Mouse (Mus musculus) bone marrow, adult 2 months (tissue): Measurements from ENCODE around the gene Gcn1l1.

Experiments used
- CTCF ChIP-seq: fragments of 200-500 bp; IDR thresholded peaks from 2 replicates; pipeline ENCODE4 v1.5.1; 2011; ENCODE audit warnings: low read length, control low read depth; ENCODE audit not compliant: control insufficient read depth, insufficient read depth
- POLR2A ChIP-seq: fragments of 200-500 bp; IDR thresholded peaks from 2 replicates; pipeline ENCODE4 v1.6.1; 2011; ENCODE audit warnings: low read depth, mild to moderate bottlenecking, control low read depth, low read length, borderline replicate concordance; ENCODE audit not compliant: control insufficient read depth

DNA sequence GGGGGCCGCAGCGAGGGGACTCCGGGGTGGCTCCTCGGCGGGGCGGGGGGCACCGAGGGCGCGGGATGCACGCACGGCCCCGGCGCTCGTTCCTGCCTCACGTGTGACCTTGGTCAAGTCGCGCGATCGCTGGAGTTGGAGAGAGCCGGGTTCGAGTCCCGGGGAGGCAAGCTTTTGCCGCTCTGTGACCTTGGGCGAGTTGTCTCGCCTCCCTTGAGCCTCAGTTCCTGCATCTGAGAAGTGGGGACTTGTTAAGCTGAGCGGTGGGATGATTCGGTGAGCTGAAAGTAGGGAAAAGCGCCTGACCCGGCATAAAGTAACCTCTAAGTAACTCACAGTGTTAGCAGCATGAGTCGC is 67.3 kb downstream of the Gcn1l1 start:
- TF ChIP-seq CTCF (no peak), POLR2A (no peak)
